Mouse (Mus musculus) fibroblast of lung, adult 2 months (primary cell): ENCODE data around the gene 2010300C02Rik.

ENCODE experiments used
- DNase-seq: peaks from one replicate; pipeline ENCODE4 v3.0.0-alpha.2; 2011; ENCODE audit warnings: low read depth

Gene 2010300C02Rik

GRCm38 (mm10) chr1:37667386-37667785 lies 52.5 kb downstream of the 2010300C02Rik start:
- no peak for DNase-seq

- DNase-seq, result no peak
Observed at GRCm38 (mm10) chr1:37666587-37666986, 53.3 kb downstream of the 2010300C02Rik start.

GRCm38 (mm10) chr1:37665539-37666323 lies 54.2 kb downstream of the 2010300C02Rik start:
- DNase-seq, result no peak

GRCm38 (mm10) chr1:37664496-37664895 lies 55.4 kb downstream of the 2010300C02Rik start:
- no peak for DNase-seq

- no peak for DNase-seq
Observed at GRCm38 (mm10) chr1:37663606-37664005, 56.3 kb downstream of the 2010300C02Rik start.

GRCm38 (mm10) chr1:37656017-37656416 lies 63.9 kb downstream of the 2010300C02Rik start:
- no peak for DNase-seq

GRCm38 (mm10) chr1:37653992-37654391 lies 65.9 kb downstream of the 2010300C02Rik start:
- no peak for DNase-seq

- no peak for DNase-seq
Observed at GRCm38 (mm10) chr1:37647066-37647465, 72.8 kb downstream of the 2010300C02Rik start.

GRCm38 (mm10) chr1:37644501-37644900 lies 75.4 kb downstream of the 2010300C02Rik start:
- no peak for DNase-seq

GRCm38 (mm10) chr1:37643794-37644365 lies 76.0 kb downstream of the 2010300C02Rik start:
- no peak for DNase-seq

- DNase-seq, result no peak
Observed at GRCm38 (mm10) chr1:37641361-37641760, 78.5 kb downstream of the 2010300C02Rik start.

- DNase-seq, result peak; percentile 25
Observed at GRCm38 (mm10) chr1:37639101-37639500, 80.8 kb downstream of the 2010300C02Rik start.

GRCm38 (mm10) chr1:37638560-37638959 lies 81.3 kb downstream of the 2010300C02Rik start:
- DNase-seq, result no peak

- no peak for DNase-seq
Observed at GRCm38 (mm10) chr1:37637571-37637970, 82.3 kb downstream of the 2010300C02Rik start.

GRCm38 (mm10) chr1:37636824-37637223 lies 83.1 kb downstream of the 2010300C02Rik start:
- no peak for DNase-seq

- DNase-seq, result no peak
Observed at GRCm38 (mm10) chr1:37636169-37636568, 83.7 kb downstream of the 2010300C02Rik start.

GRCm38 (mm10) chr1:37635716-37636115 lies 84.2 kb downstream of the 2010300C02Rik start:
- no peak for DNase-seq

GRCm38 (mm10) chr1:37634658-37635057 lies 85.2 kb downstream of the 2010300C02Rik start:
- DNase-seq, result no peak

GRCm38 (mm10) chr1:37633516-37633915 lies 86.4 kb downstream of the 2010300C02Rik start:
- no peak for DNase-seq

GRCm38 (mm10) chr1:37632425-37632824 lies 87.5 kb downstream of the 2010300C02Rik start:
- DNase-seq, result no peak

GRCm38 (mm10) chr1:37631456-37631855 lies 88.4 kb downstream of the 2010300C02Rik start:
- DNase-seq, result no peak

GRCm38 (mm10) chr1:37630412-37631210 lies 89.3 kb downstream of the 2010300C02Rik start:
- DNase-seq, result no peak

- DNase-seq, result no peak
Observed at GRCm38 (mm10) chr1:37629876-37630275, 90.0 kb downstream of the 2010300C02Rik start.
